ENCODE assay signal across 8 mouse cellular contexts in genomic region chr2:104494801-104495185, GRCm38 (mm10). TPM values are rescaled to one million over a fixed set of nuclear protein-coding genes. Genes with fewer than 3 reads are reported as not detected.
DNase-seq lines count a peak whose midpoint lies in the region; ATAC-seq and TF ChIP-seq lines count a peak whose summit lies in the region.

No protein-coding gene starts in this region.

- 11% methylated on average over 9 of the region's 9 CpGs for WGBS in cerebellum, adult 2 months
- 13% methylated on average over 9 of the region's 9 CpGs for WGBS in hindbrain, embryonic 16.5 days

- TF ChIP-seq POLR2A in cerebellum, adult 2 months (IDR thresholded peaks at IDR 0.05; ENCODE audit: borderline replicate concordance, insufficient read depth, low read length) = no peak

- peak overlapping the region; percentile 71 for H3K4me2 ChIP-seq in hindbrain, embryonic 16.5 days (ENCODE audit: low read length)

- no peaks in the 10 kb centered on the region for H3K27me3 ChIP-seq in cerebellum, adult 2 months (ENCODE audit: control insufficient read depth, insufficient read depth, low read length)
- H3K27me3 ChIP-seq in hindbrain, embryonic 16.5 days (replicated peaks; ENCODE audit: control insufficient read depth, insufficient read depth, low read length) = no peaks in the 10 kb centered on the region

- no peak for TF ChIP-seq CTCF in cerebellum, adult 2 months (IDR thresholded peaks at IDR 0.05; ENCODE audit: borderline replicate concordance, insufficient read depth, low read depth, low read length)

- H3K9ac ChIP-seq in hindbrain, embryonic 16.5 days (ENCODE audit: low read depth, low read length) = peak overlapping the region; percentile 99

- no peaks in the 10 kb centered on the region for H3K9me3 ChIP-seq in hindbrain, embryonic 16.5 days (ENCODE audit: control insufficient read depth, low read length)

- H3K27ac ChIP-seq in cerebellum, adult 2 months (ENCODE audit: insufficient read depth, low read length) = peak overlapping the region; percentile 95
- H3K27ac ChIP-seq in hindbrain, embryonic 16.5 days (ENCODE audit: low read depth, low read length) = peak overlapping the region; percentile 98

- H3K4me1 ChIP-seq in cerebellum, adult 2 months (ENCODE audit: control insufficient read depth, insufficient read depth, low read length) = peaks cover 6% of the 10 kb centered on the region; the same call in 1 of the 2 replicates
- H3K4me1 ChIP-seq in hindbrain, embryonic 16.5 days (ENCODE audit: control insufficient read depth, insufficient read depth, low read depth, low read length) = peaks cover 9% of the 10 kb centered on the region

- no peaks in the 10 kb centered on the region for H3K36me3 ChIP-seq in hindbrain, embryonic 16.5 days (ENCODE audit: control insufficient read depth, insufficient read depth, low read length)

- H3K4me3 ChIP-seq in cerebellum, adult 2 months (replicated peaks; ENCODE audit: insufficient read depth, low read depth, low read length) = peak overlapping the region; percentile 62
- peak overlapping the region; percentile 95 for H3K4me3 ChIP-seq in hindbrain, embryonic 16.5 days (ENCODE audit: low read length)

- no peak for DNase-seq in cerebellum, adult 2 months
- peak; percentile 47 for DNase-seq in right cerebral cortex, adult 18-20 months
- DNase-seq in right cerebral cortex, postnatal 14 days = no peak
- peak; percentile 30 for DNase-seq in lung, postnatal 10 days
- no peak for DNase-seq in c-Kit-positive CD71-positive TER-119-positive erythroid progenitor cells, embryonic 14.5 days (ENCODE audit: low spot score)
- DNase-seq in T-cell, adult 2 months (ENCODE audit: low spot score) = no peak

- ATAC-seq in cerebellum, adult (ENCODE audit: insufficient number of reproducible peaks, low FRiP score, low TSS enrichment) = no peak
- ATAC-seq in hindbrain, embryonic 16.5 days = no peak

RNA-seq across cellular contexts. Expression of gene Hipk3, which starts 0.5 kb away (rescaled TPM):
- 39.5 and 43.1 TPM in 2 replicates for polyA plus RNA-seq in cerebellum, adult 2 months (2012; rRNA removed)
- polyA plus RNA-seq in hindbrain, embryonic 16.5 days (2015; fragmentation: Nextera tagmentation; extraction: Ambion mirVana) = 6.1 and 7.7 TPM in 2 replicates

Comparison
In these comparisons a context has a peak if more than half of its experiments do, and no peak if none do; other contexts are left out.
1. DNase-seq: peak in right cerebral cortex, adult 18-20 months (single experiment) and lung, postnatal 10 days (single experiment); none in cerebellum, adult 2 months (0 of 2), right cerebral cortex, postnatal 14 days (single experiment), c-Kit-positive CD71-positive TER-119-positive erythroid progenitor cells, embryonic 14.5 days (single experiment) and T-cell, adult 2 months (single experiment).